Mouse (Mus musculus): ENCODE data around the gene Foxe3. TPM values are rescaled to one million over a fixed set of nuclear protein-coding genes. Genes with fewer than 3 reads are reported as not detected.
A peak's percentile ranks its signal among the peaks of the same experiment; 100 is the strongest.

Gene Foxe3
- polyA plus RNA-seq, 1 experiment from 2014 or later, result not detected

GRCm38 (mm10) chr4:114942583-114942982 lies 16.8 kb upstream of the Foxe3 start:
- H3K4me3 ChIP-seq, result no peak overlapping the region
- H3K4me1 ChIP-seq, result no peaks in the 10 kb centered on the region
- H3K9ac ChIP-seq, result no peak overlapping the region
- H3K27me3 ChIP-seq (replicated peaks), result peaks cover 49% of the 10 kb centered on the region
- H3K27ac ChIP-seq, result no peak overlapping the region
- ATAC-seq, result no peak
- H3K36me3 ChIP-seq, result no peaks in the 10 kb centered on the region
- H3K9me3 ChIP-seq (replicated peaks), result no peaks in the 10 kb centered on the region
- no peak overlapping the region for H3K4me2 ChIP-seq
- 54% methylated on average over 8 of the region's 8 CpGs for WGBS (ENCODE audit: insufficient replicate concordance)

GRCm38 (mm10) chr4:114942112-114942511 lies 16.3 kb upstream of the Foxe3 start:
- 53% methylated on average over 4 of the region's 4 CpGs for WGBS (ENCODE audit: insufficient replicate concordance)
- Histone ChIP-seq H3K27me3 (replicated peaks) (peaks cover 49% of the 10 kb centered on the region), H3K9ac (no peak overlapping the region), H3K36me3 (no peaks in the 10 kb centered on the region), H3K27ac (no peak overlapping the region), H3K4me1 (no peaks in the 10 kb centered on the region), H3K9me3 (replicated peaks) (no peaks in the 10 kb centered on the region), H3K4me2 (no peak overlapping the region), H3K4me3 (no peak overlapping the region)
- no peak for ATAC-seq

GRCm38 (mm10) chr4:114941311-114941710 lies 15.5 kb upstream of the Foxe3 start:
- ATAC-seq, result no peak
- no peak overlapping the region for H3K27ac ChIP-seq
- 64% methylated on average over 4 of the region's 4 CpGs for WGBS (ENCODE audit: insufficient replicate concordance)
- no peak overlapping the region for H3K4me2 ChIP-seq
- no peak overlapping the region for H3K9ac ChIP-seq
- no peak overlapping the region for H3K4me3 ChIP-seq
- H3K9me3 ChIP-seq (replicated peaks), result no peaks in the 10 kb centered on the region
- no peaks in the 10 kb centered on the region for H3K4me1 ChIP-seq
- peaks cover 48% of the 10 kb centered on the region for H3K27me3 ChIP-seq (replicated peaks)
- H3K36me3 ChIP-seq, result no peaks in the 10 kb centered on the region

GRCm38 (mm10) chr4:114938248-114938647 lies 12.4 kb upstream of the Foxe3 start:
- Histone ChIP-seq H3K9me3 (replicated peaks) (no peaks in the 10 kb centered on the region), H3K4me1 (no peaks in the 10 kb centered on the region), H3K27me3 (replicated peaks) (peaks cover 44% of the 10 kb centered on the region), H3K4me3 (no peak overlapping the region), H3K36me3 (no peaks in the 10 kb centered on the region), H3K9ac (no peak overlapping the region), H3K27ac (no peak overlapping the region), H3K4me2 (no peak overlapping the region)
- WGBS (ENCODE audit: insufficient replicate concordance), result 59% methylated on average over 3 of the region's 3 CpGs
- no peak for ATAC-seq

- no peak overlapping the region for H3K27ac ChIP-seq
- no peak for ATAC-seq
- H3K36me3 ChIP-seq, result no peaks in the 10 kb centered on the region
- H3K4me1 ChIP-seq, result no peaks in the 10 kb centered on the region
- H3K9ac ChIP-seq, result no peak overlapping the region
- 45% methylated on average over 4 of the region's 4 CpGs for WGBS (ENCODE audit: insufficient replicate concordance)
- H3K9me3 ChIP-seq (replicated peaks), result no peaks in the 10 kb centered on the region
- peaks cover 45% of the 10 kb centered on the region for H3K27me3 ChIP-seq (replicated peaks)
- H3K4me2 ChIP-seq, result no peak overlapping the region
- H3K4me3 ChIP-seq, result no peak overlapping the region
Measured at GRCm38 (mm10) chr4:114937459-114938047, 11.7 kb upstream of the Foxe3 start.

DNA sequence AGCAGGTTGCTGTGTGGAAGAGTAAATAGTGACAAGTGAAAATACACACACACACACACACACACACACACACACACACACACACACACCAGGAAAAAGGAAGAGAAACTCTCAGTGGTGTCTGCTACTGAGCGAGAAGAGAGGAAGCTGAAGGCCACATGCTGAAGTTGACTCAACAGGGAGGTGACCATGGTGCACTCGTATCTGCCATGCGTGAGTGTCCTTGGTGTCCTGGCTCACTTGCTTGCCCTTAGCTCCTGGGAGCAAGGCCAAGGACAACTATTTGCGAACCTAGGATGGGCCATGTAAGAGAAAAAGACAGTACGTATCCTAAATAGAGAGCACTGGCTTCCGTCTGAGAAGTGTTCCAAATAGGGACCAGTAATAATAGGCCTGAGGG lies 8.4 kb upstream of the Foxe3 start:
- WGBS (ENCODE audit: insufficient replicate concordance), result 50% methylated on average over 6 of the region's 6 CpGs
- Histone ChIP-seq H3K27ac (no peak overlapping the region), H3K27me3 (replicated peaks) (peaks cover 67% of the 10 kb centered on the region)

GRCm38 (mm10) chr4:114932747-114933146 lies 6.9 kb upstream of the Foxe3 start:
- ATAC-seq, result no peak
- H3K27me3 ChIP-seq (replicated peaks), result peaks cover 69% of the 10 kb centered on the region
- H3K4me1 ChIP-seq, result no peaks in the 10 kb centered on the region
- no peaks in the 10 kb centered on the region for H3K9me3 ChIP-seq (replicated peaks)
- no peak overlapping the region for H3K4me2 ChIP-seq
- H3K27ac ChIP-seq, result no peak overlapping the region
- 61% methylated on average over 4 of the region's 4 CpGs for WGBS (ENCODE audit: insufficient replicate concordance)
- H3K9ac ChIP-seq, result no peak overlapping the region
- H3K36me3 ChIP-seq, result no peaks in the 10 kb centered on the region
- no peak overlapping the region for H3K4me3 ChIP-seq

More for the DNA sequence above, 8.4 kb upstream of the Foxe3 start:
- ATAC-seq, result no peak
- H3K36me3 ChIP-seq, result no peaks in the 10 kb centered on the region
- H3K4me2 ChIP-seq, result no peak overlapping the region
- no peaks in the 10 kb centered on the region for H3K4me1 ChIP-seq
- H3K9ac ChIP-seq, result no peak overlapping the region
- no peak overlapping the region for H3K4me3 ChIP-seq
- no peaks in the 10 kb centered on the region for H3K9me3 ChIP-seq (replicated peaks)

- Histone ChIP-seq H3K27me3 (replicated peaks) (peaks cover 86% of the 10 kb centered on the region), H3K4me1 (peaks cover 7% of the 10 kb centered on the region; the same call in 1 of the 2 replicates), H3K27ac (no peak overlapping the region), H3K4me2 (no peak overlapping the region), H3K9ac (no peak overlapping the region), H3K4me3 (no peak overlapping the region), H3K9me3 (replicated peaks) (no peaks in the 10 kb centered on the region), H3K36me3 (no peaks in the 10 kb centered on the region)
- 46% methylated on average over 15 of the region's 15 CpGs for WGBS (ENCODE audit: insufficient replicate concordance)
- no peak for ATAC-seq
Measured at GRCm38 (mm10) chr4:114929155-114929554, 3.3 kb upstream of the Foxe3 start.

DNA sequence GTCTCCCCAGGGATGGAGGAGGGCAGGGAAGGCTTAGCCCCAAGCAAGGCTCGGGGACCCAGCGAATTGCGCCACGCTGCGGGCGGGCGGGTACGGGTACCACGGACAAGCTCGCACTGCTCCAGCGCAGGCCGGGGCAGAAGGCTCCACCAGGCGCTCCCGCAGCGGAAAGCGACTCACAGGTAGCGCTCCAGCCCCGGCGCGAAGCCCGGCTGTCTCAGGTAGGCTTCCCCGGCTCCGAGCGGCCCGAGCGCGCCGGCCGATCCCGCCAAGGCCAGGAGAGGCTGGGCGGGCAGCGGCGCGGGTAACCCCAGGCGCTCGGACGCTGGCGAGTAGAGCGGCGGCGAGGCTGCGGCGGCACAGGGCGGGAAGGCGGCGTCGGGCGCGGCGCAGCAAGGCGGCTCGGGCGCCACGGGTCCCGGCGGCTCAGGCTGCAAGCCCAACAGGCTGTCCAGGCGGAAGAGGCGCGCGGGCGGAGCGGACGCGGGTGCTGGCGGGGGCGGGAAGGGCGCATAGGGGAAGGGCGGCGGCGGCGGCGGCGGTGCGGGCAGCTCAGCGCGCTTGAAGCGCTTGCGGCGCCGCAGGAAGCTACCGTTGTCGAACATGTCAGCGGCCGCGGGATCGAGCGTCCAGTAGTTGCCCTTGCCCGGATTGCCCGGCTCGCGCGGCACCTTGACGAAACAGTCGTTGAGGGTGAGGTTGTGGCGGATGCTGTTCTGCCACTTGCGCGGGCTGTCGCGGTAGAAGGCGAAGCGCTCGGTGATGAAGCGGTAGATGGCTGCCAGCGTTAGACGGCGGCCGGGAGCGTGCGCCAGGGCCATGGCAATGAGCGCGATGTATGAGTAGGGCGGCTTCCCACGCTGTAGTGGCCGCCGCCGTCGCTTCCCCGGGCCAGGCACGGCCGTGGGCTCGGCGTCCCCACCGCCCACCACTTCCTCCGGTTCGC lies 569 bp downstream of the Foxe3 start:
- Histone ChIP-seq H3K9ac (no peak overlapping the region), H3K4me2 (peak overlapping the region; percentile 59), H3K27ac (no peak overlapping the region), H3K9me3 (replicated peaks) (no peaks in the 10 kb centered on the region), H3K4me3 (peak overlapping the region; percentile 39), H3K36me3 (no peaks in the 10 kb centered on the region), H3K27me3 (replicated peaks) (peaks cover 89% of the 10 kb centered on the region), H3K4me1 (peaks cover 7% of the 10 kb centered on the region; the same call in 1 of the 2 replicates)
- no peak for ATAC-seq
- 1% methylated on average over 125 of the region's 125 CpGs for WGBS (ENCODE audit: insufficient replicate concordance)

GRCm38 (mm10) chr4:114917091-114917490 lies 8.7 kb downstream of the Foxe3 start:
- no peak for ATAC-seq
- peaks cover 80% of the 10 kb centered on the region for H3K27me3 ChIP-seq (replicated peaks)
- H3K9me3 ChIP-seq (replicated peaks), result no peaks in the 10 kb centered on the region
- no peak overlapping the region for H3K9ac ChIP-seq
- no peak overlapping the region for H3K4me2 ChIP-seq
- no peak overlapping the region for H3K27ac ChIP-seq
- WGBS (ENCODE audit: insufficient replicate concordance), result 28% methylated on average over 2 of the region's 2 CpGs
- no peaks in the 10 kb centered on the region for H3K4me1 ChIP-seq
- H3K36me3 ChIP-seq, result no peaks in the 10 kb centered on the region
- no peak overlapping the region for H3K4me3 ChIP-seq

- peaks cover 82% of the 10 kb centered on the region for H3K27me3 ChIP-seq (replicated peaks)
- H3K4me1 ChIP-seq, result no peaks in the 10 kb centered on the region
- no peak overlapping the region for H3K4me2 ChIP-seq
- H3K36me3 ChIP-seq, result no peaks in the 10 kb centered on the region
- no peaks in the 10 kb centered on the region for H3K9me3 ChIP-seq (replicated peaks)
- H3K4me3 ChIP-seq, result no peak overlapping the region
- no peak overlapping the region for H3K27ac ChIP-seq
- 38% methylated on average over 4 of the region's 4 CpGs for WGBS (ENCODE audit: insufficient replicate concordance)
- ATAC-seq, result no peak
- no peak overlapping the region for H3K9ac ChIP-seq
Measured at GRCm38 (mm10) chr4:114916056-114916455, 9.8 kb downstream of the Foxe3 start.

- Histone ChIP-seq H3K36me3 (no peaks in the 10 kb centered on the region), H3K4me3 (no peak overlapping the region), H3K4me2 (no peak overlapping the region), H3K27ac (no peak overlapping the region), H3K9me3 (replicated peaks) (no peaks in the 10 kb centered on the region), H3K27me3 (replicated peaks) (peaks cover 91% of the 10 kb centered on the region), H3K4me1 (peaks cover 12% of the 10 kb centered on the region), H3K9ac (no peak overlapping the region)
- no peak for ATAC-seq
- WGBS (ENCODE audit: insufficient replicate concordance), result 3% methylated on average over 13 of the region's 13 CpGs
Measured at GRCm38 (mm10) chr4:114913594-114913962, 12.2 kb downstream of the Foxe3 start.

All from liver, embryonic 12.5 days (tissue).